9 mouse cellular contexts compared by ENCODE assay signal in genomic region chr12:16958851-16959250, GRCm38 (mm10). TPM values are rescaled to one million over a fixed set of nuclear protein-coding genes. Genes with fewer than 3 reads are reported as not detected.
A peak's percentile ranks its signal among the peaks of the same experiment; 100 is the strongest.
DNase-seq lines count a peak whose midpoint lies in the region; ATAC-seq and TF ChIP-seq lines count a peak whose summit lies in the region.
"Had no signal": no experiment of that assay in that cellular context is flagged by ENCODE, and none has a peak within 500 bp of the region (broad histone marks: within the 10 kb centered on the region; RNA-seq: fewer than 3 reads in every experiment).

No protein-coding gene starts in this region.

- dilution Hi-C loops in CH12.LX (cut with MboI; ENCODE audit: extremely low pct_ligation_motif_present, extremely low pct_unique_long_range_greater_than_20kb, low sequenced_read_pairs) = no loop called here

- in situ Hi-C loops in CH12.LX (cut with MboI; ENCODE audit: low pct_ligation_motif_present, low pct_unique_long_range_greater_than_20kb, low sequenced_read_pairs) = no loop called here

- H3K4me1 ChIP-seq in kidney, adult 2 months (ENCODE audit: control insufficient read depth, insufficient read depth, low read length) = no peaks in the 10 kb centered on the region
- H3K4me1 ChIP-seq in CH12.LX (ENCODE audit: control insufficient read depth in 1 of 2, insufficient read depth in 2 of 2) = peaks cover 0 to 39% of the 10 kb centered on the region in 2 experiments; a peak in 2 of 4 replicates
- H3K4me1 ChIP-seq: hindbrain, embryonic 15.5 days had no signal

- no peaks in the 10 kb centered on the region for H3K27me3 ChIP-seq in kidney, adult 2 months (replicated peaks; ENCODE audit: control insufficient read depth, insufficient read depth, low read length)
- H3K27me3 ChIP-seq in CH12.LX (replicated peaks) = no peaks in the 10 kb centered on the region
- H3K27me3 ChIP-seq: hindbrain, embryonic 15.5 days had no signal

- H3K4me3 ChIP-seq in kidney, adult 2 months (ENCODE audit: insufficient read depth, low read depth, low read length) = no peak overlapping the region
- H3K4me3 ChIP-seq in CH12.LX (replicated peaks in 1 of 3; ENCODE audit: low read depth in 2 of 3, low read length in 2 of 3, poor library complexity in 1 of 3) = no peak overlapping the region
- H3K4me3 ChIP-seq: hindbrain, embryonic 15.5 days had no signal

- peaks cover 17% of the 10 kb centered on the region for H3K79me2 ChIP-seq in CH12.LX (replicated peaks; ENCODE audit: control insufficient read depth, extremely low read depth, insufficient read depth, poor library complexity, severe bottlenecking)

- TF ChIP-seq RAD21 in CH12.LX (IDR thresholded peaks at IDR 0.05; ENCODE audit: low read depth, low read length) = peak; percentile 7

- TF ChIP-seq EP300 in CH12.LX (IDR thresholded peaks at IDR 0.05; ENCODE audit: low read length) = no peak

- peaks cover 17% of the 10 kb centered on the region for H3K36me3 ChIP-seq in kidney, adult 2 months (ENCODE audit: control insufficient read depth, insufficient read depth, low read length)
- H3K36me3 ChIP-seq in CH12.LX (replicated peaks in 1 of 2; ENCODE audit: control insufficient read depth in 1 of 2, insufficient read depth in 1 of 2, low read length in 1 of 2) = peaks cover 39 to 70% of the 10 kb centered on the region in 2 experiments

- no peak overlapping the region for H3K9ac ChIP-seq in CH12.LX (ENCODE audit: insufficient read depth, low read depth)
- H3K9ac ChIP-seq: hindbrain, embryonic 15.5 days had no signal

- 64% methylated on average over 1 of the region's 1 CpGs for WGBS in kidney, adult 2 months

- no peak overlapping the region for H3K4me2 ChIP-seq in CH12.LX (ENCODE audit: insufficient read depth, low read depth, poor library complexity, severe bottlenecking)
- H3K4me2 ChIP-seq: hindbrain, embryonic 15.5 days had no signal

- ATAC-seq in activated CD4-positive, CD25-positive, alpha-beta regulatory T cell, adult 4 months = no peak

- no peak overlapping the region for H3K27ac ChIP-seq in kidney, adult 2 months (ENCODE audit: insufficient read depth, low read depth, low read length)
- no peak overlapping the region for H3K27ac ChIP-seq in CH12.LX (ENCODE audit: insufficient read depth, low read depth)
- H3K27ac ChIP-seq: hindbrain, embryonic 15.5 days had no signal

- H3K9me3 ChIP-seq in CH12.LX (replicated peaks; ENCODE audit: low read length) = no peaks in the 10 kb centered on the region
- H3K9me3 ChIP-seq: hindbrain, embryonic 15.5 days had no signal

- DNase-seq in kidney, adult 2 months = peak; percentile 16
- DNase-seq in kidney, adult 11 months = no peak
- peak; percentile 54 for DNase-seq in CH12.LX (ENCODE audit: extremely low read depth)
- peak; percentile 8 for DNase-seq in c-Kit-negative CD71-positive TER-119-positive erythroid progenitor cells, embryonic 14.5 days (ENCODE audit: low read depth, low spot score)
- DNase-seq in lung, postnatal 10 days = peak; percentile 45
- DNase-seq in urinary bladder, postnatal 36 days (ENCODE audit: low spot score in 2 of 2) = no peak
- DNase-seq in layer of hippocampus, postnatal 10 days (ENCODE audit: low spot score in 2 of 2) = no peak

- TF ChIP-seq CTCF in kidney, adult 2 months (conservative IDR thresholded peaks at IDR 0.05; ENCODE audit: insufficient read depth, insufficient read length, low read depth, low read length) = peak; percentile 46
- TF ChIP-seq CTCF in CH12.LX (conservative IDR thresholded peaks at IDR 0.05 in 1 of 2, IDR thresholded peaks at IDR 0.05 in 1 of 2; ENCODE audit: low read depth in 2 of 2, low read length in 2 of 2) = peak; percentile 21 to 90; a peak in 3 of 4 replicates

- TF ChIP-seq POLR2A in kidney, adult 2 months (IDR thresholded peaks at IDR 0.05; ENCODE audit: low read depth, low read length) = no peak
- TF ChIP-seq POLR2A in CH12.LX (IDR thresholded peaks at IDR 0.05; ENCODE audit: low read depth, low read length) = no peak

TF ChIP-seq in CH12.LX, 34 proteins besides CTCF, POLR2A, EP300 and RAD21:
- TF ChIP-seq ELF1 (IDR thresholded peaks at IDR 0.05; ENCODE audit: low read depth, low read length) (no peak), SMC3 (IDR thresholded peaks at IDR 0.05; ENCODE audit: low read depth, low read length) (peak; percentile 42), MEF2A (IDR thresholded peaks at IDR 0.05; ENCODE audit: borderline replicate concordance, low read depth, low read length) (no peak), MAX (IDR thresholded peaks at IDR 0.05; ENCODE audit: low read length) (no peak), CHD2 (IDR thresholded peaks at IDR 0.05; ENCODE audit: low read length) (no peak), HCFC1 (IDR thresholded peaks at IDR 0.05; ENCODE audit: low read depth, low read length) (no peak)

RNA-seq across cellular contexts. Expression of gene Pqlc3, which starts 41.4 kb away (rescaled TPM):
- 9.0 and 11.8 TPM in 2 replicates for polyA plus RNA-seq in kidney, adult 2 months (2012; rRNA removed)
- 6.4 and 8.9 TPM in 2 replicates for total RNA-seq in CH12.LX (2012; rRNA removed)
- 23.2 and 31.1 TPM in 2 replicates for total RNA-seq in CH12.LX (2014; rRNA removed)
- polyA plus RNA-seq in CH12.LX (2012; ENCODE audit: insufficient read length, low read depth) = 12.2 and 17.0 TPM in 2 replicates
- 10 to 100 TPM; 82.0 to 88.3 TPM for polyA plus RNA-seq in activated CD4-positive, CD25-positive, alpha-beta regulatory T cell, adult 4 months (2017; shearing (Covaris generic))
- 1 to 10 TPM in 1 of 2 experiments, under 1 TPM in 1; 0.85 to 1.5 TPM for total RNA-seq in layer of hippocampus, postnatal 10 days (2021)

RNA-seq across cellular contexts. Expression of gene 2410004P03Rik, which starts 52.7 kb away (rescaled TPM):
- 0.02 TPM in 1 of 2 replicates, not detected in the other for polyA plus RNA-seq in kidney, adult 2 months (2012; rRNA removed)
- not detected in 2 replicates for total RNA-seq in CH12.LX (2012; rRNA removed)
- not detected in 2 replicates for total RNA-seq in CH12.LX (2014; rRNA removed)
- polyA plus RNA-seq in CH12.LX (2012; ENCODE audit: insufficient read length, low read depth) = 0.09 TPM in 1 of 2 replicates, not detected in the other
- under 1 TPM; 0.27 to 0.93 TPM for polyA plus RNA-seq in activated CD4-positive, CD25-positive, alpha-beta regulatory T cell, adult 4 months (2017; shearing (Covaris generic))
- 1 to 10 TPM; 2.6 to 3.5 TPM for total RNA-seq in layer of hippocampus, postnatal 10 days (2021)

Comparison
In these comparisons a context has a peak if more than half of its experiments do, and no peak if none do; other contexts are left out.
1. DNase-seq: peak in kidney, adult 2 months (single experiment), CH12.LX (single experiment), c-Kit-negative CD71-positive TER-119-positive erythroid progenitor cells, embryonic 14.5 days (single experiment) and lung, postnatal 10 days (single experiment); none in kidney, adult 11 months (single experiment), urinary bladder, postnatal 36 days (0 of 2) and layer of hippocampus, postnatal 10 days (0 of 2).